Mouse (Mus musculus): Measurements from ENCODE around the gene Ifitm5. TPM values are rescaled to one million over a fixed set of nuclear protein-coding genes. Genes with fewer than 3 reads are reported as not detected.

The Ifitm5 gene
- total RNA-seq (2012; rRNA removed) (0.31 TPM in 1 of 2 replicates, not detected in the other), polyA plus RNA-seq (2012; ENCODE audit: insufficient read depth in 1 of 2, insufficient read length in 2 of 2, low read depth in 1 of 2, low replicate concordance in 2 of 2, missing spikeins in 1 of 2) (1 to 10 TPM in 1 of 2 experiments, not detected in 1; 1.1 TPM)

GRCm38 (mm10) chr7:140949824-140950530 is at the start of gene Ifitm5:
TSS of gene Ifitm5 (minus strand) at chr7:140950291.
- TF ChIP-seq SIN3A (IDR thresholded peaks at IDR 0.05; ENCODE audit: low read length) = no peak
- no peak for TF ChIP-seq TBP (IDR thresholded peaks at IDR 0.05; ENCODE audit: low read depth, low read length)
- no peak for TF ChIP-seq MAX (IDR thresholded peaks at IDR 0.05; ENCODE audit: low read length)
- TF ChIP-seq EP300 (IDR thresholded peaks at IDR 0.05; ENCODE audit: low read depth in 1 of 2, low read length in 2 of 2) = no peak
- TF ChIP-seq SMC3 (IDR thresholded peaks at IDR 0.05; ENCODE audit: low read depth, low read length) = no peak
- no peak for TF ChIP-seq NELFE (IDR thresholded peaks at IDR 0.05; ENCODE audit: low read depth, low read length)
- TF ChIP-seq JUND (IDR thresholded peaks at IDR 0.05; ENCODE audit: low read depth, low read length) = no peak
- no peak for TF ChIP-seq CHD1 (IDR thresholded peaks at IDR 0.05; ENCODE audit: low read depth, low read length)
- TF ChIP-seq ZC3H11A (IDR thresholded peaks at IDR 0.05; ENCODE audit: low read depth, low read length) = no peak
- TF ChIP-seq GABPA (IDR thresholded peaks at IDR 0.05; ENCODE audit: low read depth, low read length) = no peak
- no peak for TF ChIP-seq MYC (IDR thresholded peaks at IDR 0.05; ENCODE audit: low read depth, low read length)
- TF ChIP-seq ETS1 (IDR thresholded peaks at IDR 0.05; ENCODE audit: low read depth, low read length) = no peak
- no peak for TF ChIP-seq ZMIZ1 (IDR thresholded peaks at IDR 0.05; ENCODE audit: low read depth, low read length)
- Histone ChIP-seq H3K36me3 (ENCODE audit: control insufficient read depth in 1 of 2, insufficient read depth in 2 of 2, low read length in 2 of 2) (peaks cover 0 to 22% of the 10 kb centered on the region in 2 experiments; a peak in 2 of 4 replicates), H3K27me3 (ENCODE audit: control insufficient read depth in 1 of 2, insufficient read depth in 2 of 2, low read length in 2 of 2) (no peaks in the 10 kb centered on the region)

GRCm38 (mm10) chr7:140998853-140999700 is 49.0 kb upstream of the Ifitm5 start:
- Histone ChIP-seq H3K4me3 (ENCODE audit: control insufficient read depth in 1 of 2, insufficient read depth in 1 of 2, low read depth in 2 of 2, low read length in 2 of 2) (no peak overlapping the region), H3K79me2 (ENCODE audit: control insufficient read depth, insufficient read depth, low read length, poor library complexity) (no peaks in the 10 kb centered on the region), H3K27ac (ENCODE audit: control insufficient read depth, low read depth, low read length) (no peak overlapping the region), H3K9ac (ENCODE audit: control insufficient read depth, low read depth, low read length, poor library complexity, severe bottlenecking) (no peak overlapping the region), H3K9me3 (replicated peaks; ENCODE audit: insufficient read depth, low read length) (no peaks in the 10 kb centered on the region), H3K27me3 (ENCODE audit: control insufficient read depth in 1 of 2, insufficient read depth in 2 of 2, low read length in 2 of 2) (peaks cover 0 to 3% of the 10 kb centered on the region in 2 experiments; a peak in 2 of 4 replicates), H3K36me3 (ENCODE audit: control insufficient read depth in 1 of 2, insufficient read depth in 2 of 2, low read length in 2 of 2) (no peaks in the 10 kb centered on the region), H3K4me1 (ENCODE audit: control insufficient read depth in 1 of 2, insufficient read depth in 2 of 2, low read length in 2 of 2) (no peaks in the 10 kb centered on the region)
- no peak for DNase-seq (ENCODE audit: low read depth, low spot score)
- TF ChIP-seq GATA1 (IDR thresholded peaks at IDR 0.05; ENCODE audit: low read depth, low read length) = no peak
- no peak for TF ChIP-seq NRF1 (IDR thresholded peaks at IDR 0.05; ENCODE audit: insufficient read depth, low read depth, low read length, poor library complexity, severe bottlenecking)
- no peak for TF ChIP-seq RCOR1 (IDR thresholded peaks at IDR 0.05; ENCODE audit: low read depth, low read length)
- no peak for TF ChIP-seq JUND (IDR thresholded peaks at IDR 0.05; ENCODE audit: low read depth, low read length)
- TF ChIP-seq ETS1 (IDR thresholded peaks at IDR 0.05; ENCODE audit: low read depth, low read length) = no peak
- no peak for TF ChIP-seq SIN3A (IDR thresholded peaks at IDR 0.05; ENCODE audit: low read length)
- no peak for TF ChIP-seq MXI1 (IDR thresholded peaks at IDR 0.05; ENCODE audit: low read depth, low read length)
- TF ChIP-seq TAL1 (IDR thresholded peaks at IDR 0.05; ENCODE audit: low read length) = no peak
- no peak for TF ChIP-seq BHLHE40 (IDR thresholded peaks at IDR 0.05; ENCODE audit: borderline replicate concordance, low read depth, low read length)
- TF ChIP-seq ZC3H11A (IDR thresholded peaks at IDR 0.05; ENCODE audit: low read depth, low read length) = no peak
- no peak for TF ChIP-seq MAFK (IDR thresholded peaks at IDR 0.05; ENCODE audit: borderline replicate concordance, low read depth, low read length)
- no peak for TF ChIP-seq MAX (IDR thresholded peaks at IDR 0.05; ENCODE audit: low read length)

More at GRCm38 (mm10) chr7:140949824-140950530, at the start of gene Ifitm5:
- Histone ChIP-seq H3K79me2 (ENCODE audit: control insufficient read depth, insufficient read depth, low read length, poor library complexity) (peaks cover 22% of the 10 kb centered on the region), H3K4me3 (ENCODE audit: control insufficient read depth in 1 of 2, insufficient read depth in 1 of 2, low read depth in 2 of 2, low read length in 2 of 2) (no peak within 1 kb of the TSS), H3K27ac (ENCODE audit: control insufficient read depth, low read depth, low read length) (no peak within 1 kb of the TSS), H3K9ac (ENCODE audit: control insufficient read depth, low read depth, low read length, poor library complexity, severe bottlenecking) (no peak within 1 kb of the TSS), H3K9me3 (replicated peaks; ENCODE audit: insufficient read depth, low read length) (no peaks in the 10 kb centered on the region), H3K4me1 (ENCODE audit: control insufficient read depth in 1 of 2, insufficient read depth in 2 of 2, low read length in 2 of 2) (peaks cover 0 to 27% of the 10 kb centered on the region in 2 experiments; a peak in 3 of 4 replicates)
- DNase-seq (ENCODE audit: low read depth, low spot score) = no peak
